Mouse (Mus musculus) layer of hippocampus, adult 2 months (tissue): Measurements from ENCODE around the gene Inpp5f. TPM values are rescaled to one million over a fixed set of nuclear protein-coding genes. Genes with fewer than 3 reads are reported as not detected.

Experiments used
- DNase-seq, 2 experiments: peaks; one replicate each; pipeline ENCODE4 v3.0.0; 2022; ENCODE audit warnings: low spot score in 2 of 2
- H3K27ac ChIP-seq: fragments of 200-600 bp; 2 replicates; pipeline ENCODE4 v1.8.1; 2022
- H3K4me3 ChIP-seq: fragments of 200-600 bp; 2 replicates; pipeline ENCODE4 v1.8.1; 2022; ENCODE audit warnings: mild to moderate bottlenecking
- CTCF ChIP-seq: fragments of 200-600 bp; conservative IDR thresholded peaks from 2 replicates; pipeline ENCODE4 v1.8.1; 2022; ENCODE audit warnings: antibody characterized with exemption, mild to moderate bottlenecking, moderate library complexity
- total RNA-seq, 2 experiments: library from RNA; stranded (reverse); gene quantifications; 2 replicates each; pipeline ENCODE4 v1.2.3; 2021

Gene Inpp5f
- total RNA-seq, 2 experiments from 2014 or later = 108 to 111 TPM

- peak in 1 of 2 experiments; percentile 27 for DNase-seq
- TF ChIP-seq CTCF = no peak
These were observed 128.5 kb downstream of the Inpp5f start for GRCm38 (mm10) chr7:128739462-128740277.

GRCm38 (mm10) chr7:128740334-128740733 lies 129.2 kb downstream of the Inpp5f start, which contains the start of gene Mcmbp:
Gene Mcmbp (minus strand): TSS chr7:128740495.
- DNase-seq = peak; percentile 95 to 98
- H3K27ac ChIP-seq = peak within 1 kb of the TSS; percentile 86
- TF ChIP-seq CTCF = peak; percentile 28
- H3K4me3 ChIP-seq = peak within 1 kb of the TSS; percentile 84

More at GRCm38 (mm10) chr7:128739462-128740277, 128.5 kb downstream of the Inpp5f start:
- peak overlapping the region; percentile 84 for H3K4me3 ChIP-seq
- H3K27ac ChIP-seq = peak overlapping the region; percentile 86

- DNase-seq = no peak
- H3K4me3 ChIP-seq = peak overlapping the region; percentile 100; the same call in 1 of the 2 replicates
- no peak for TF ChIP-seq CTCF
- H3K27ac ChIP-seq = no peak overlapping the region
These were observed 132.8 kb downstream of the Inpp5f start for GRCm38 (mm10) chr7:128743898-128744297.

- peak within 1 kb of the TSS; percentile 92 for H3K27ac ChIP-seq
- DNase-seq = peak; percentile 97 to 99
- no peak for TF ChIP-seq CTCF
- peak within 1 kb of the TSS; percentile 100 for H3K4me3 ChIP-seq
These were observed 133.8 kb downstream of the Inpp5f start, which contains the start of gene Sec23ip for GRCm38 (mm10) chr7:128744684-128745485. Gene Sec23ip (plus strand): TSS chr7:128744943.

Other genes starting within 250 kb of the Inpp5f start
- 10 to 100 TPM; 43.4 to 44.1 TPM for gene Rgs10, start 192.6 kb upstream of the Inpp5f start, total RNA-seq
- 100 to 1,000 TPM; 111 to 128 TPM for gene Tial1, start 149.6 kb upstream of the Inpp5f start, total RNA-seq
- 10 to 100 TPM; 10.3 to 11.0 TPM for gene Bag3, start 87.7 kb upstream of the Inpp5f start, total RNA-seq
- 10 to 100 TPM; 25.0 to 31.2 TPM for gene Mcmbp, start 129.2 kb downstream of the Inpp5f start, total RNA-seq
- gene Sec23ip, start 133.6 kb downstream of the Inpp5f start, total RNA-seq = 10 to 100 TPM; 46.9 to 59.3 TPM